Mouse (Mus musculus): Measurements from ENCODE around the gene Arhgdig. TPM values are rescaled to one million over a fixed set of nuclear protein-coding genes. Genes with fewer than 3 reads are reported as not detected.

The Arhgdig gene
- 14.4 and 15.3 TPM in 2 replicates for polyA plus RNA-seq (2015; fragmentation: Nextera tagmentation; extraction: Ambion mirVana)

DNA sequence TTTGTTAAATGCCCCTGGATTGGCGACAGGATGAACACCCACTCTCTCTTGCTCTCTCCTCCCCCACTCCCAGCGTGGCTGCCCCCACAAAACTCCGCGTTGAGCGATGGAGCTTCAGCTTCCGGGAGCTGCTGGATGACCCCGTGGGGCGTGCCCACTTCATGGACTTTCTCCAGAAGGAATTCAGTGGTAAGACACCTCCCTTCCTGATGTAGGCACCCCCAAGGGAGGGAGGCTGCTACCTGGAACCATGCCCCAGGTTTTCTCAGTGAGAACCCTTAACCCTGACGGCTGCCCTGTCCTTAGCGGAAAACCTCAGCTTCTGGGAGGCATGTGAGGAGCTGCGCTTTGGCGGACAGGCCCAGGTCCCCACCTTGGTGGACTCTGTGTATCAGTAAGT, at the start of gene Arhgdig:
TSS of gene Arhgdig (minus strand) at position 101 of the 400 bp plus-strand sequence.
- ATAC-seq (ENCODE audit: insufficient read depth), result no peak
- 84% methylated on average over 12 of the region's 12 CpGs for WGBS (ENCODE audit: insufficient replicate concordance)
- no peak within 1 kb of the TSS for H3K4me3 ChIP-seq (replicated peaks)
- H3K9me3 ChIP-seq (replicated peaks), result no peaks in the 10 kb centered on the region
- no peaks in the 10 kb centered on the region for H3K36me3 ChIP-seq (replicated peaks)
- peaks cover 11% of the 10 kb centered on the region for H3K4me1 ChIP-seq (replicated peaks)
- H3K27ac ChIP-seq (replicated peaks), result no peak within 1 kb of the TSS
- H3K27me3 ChIP-seq, result peaks cover 55% of the 10 kb centered on the region
- no peak within 1 kb of the TSS for H3K4me2 ChIP-seq
- H3K9ac ChIP-seq, result no peak within 1 kb of the TSS

- 89% methylated on average over 7 of the region's 7 CpGs for WGBS (ENCODE audit: insufficient replicate concordance)
- Histone ChIP-seq H3K4me1 (replicated peaks) (peaks cover 24% of the 10 kb centered on the region), H3K27ac (replicated peaks) (no peak overlapping the region), H3K9me3 (replicated peaks) (no peaks in the 10 kb centered on the region), H3K27me3 (no peaks in the 10 kb centered on the region), H3K4me3 (replicated peaks) (no peak overlapping the region), H3K9ac (no peak overlapping the region), H3K36me3 (replicated peaks) (peaks cover 41% of the 10 kb centered on the region), H3K4me2 (no peak overlapping the region)
- ATAC-seq (ENCODE audit: insufficient read depth), result no peak
These were observed 47.7 kb upstream of the Arhgdig start for GRCm38 (mm10) chr17:26255313-26255712.

DNA sequence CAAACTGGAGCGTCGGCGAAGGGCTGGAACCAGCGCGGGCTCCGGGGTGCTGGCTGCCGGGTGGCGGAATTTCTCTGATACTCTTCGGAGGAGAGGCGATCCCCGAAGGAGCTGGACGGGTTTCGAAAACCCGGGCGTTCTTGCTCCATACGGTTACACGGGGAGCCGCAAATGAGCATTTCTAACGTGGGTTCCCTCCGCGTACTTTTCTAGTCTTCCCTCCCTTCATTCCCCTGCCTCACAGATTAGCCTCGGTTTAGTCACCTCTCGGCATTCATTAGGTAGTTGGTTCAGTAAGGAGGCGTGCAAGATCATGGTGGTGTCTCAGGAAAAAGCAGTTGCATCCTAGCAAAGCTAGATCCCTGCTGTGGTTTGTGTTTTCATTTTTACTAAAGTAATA, 45.8 kb upstream of the Arhgdig start:
- Histone ChIP-seq H3K27ac (replicated peaks) (peak overlapping the region; percentile 97), H3K9ac (peak overlapping the region; percentile 93), H3K4me1 (replicated peaks) (peaks cover 24% of the 10 kb centered on the region), H3K36me3 (replicated peaks) (peaks cover 24% of the 10 kb centered on the region), H3K4me3 (replicated peaks) (peak overlapping the region; percentile 93), H3K4me2 (peak overlapping the region; percentile 74), H3K27me3 (no peaks in the 10 kb centered on the region), H3K9me3 (replicated peaks) (no peaks in the 10 kb centered on the region)
- ATAC-seq (ENCODE audit: insufficient read depth), result no peak
- 0% methylated on average over 24 of the region's 24 CpGs for WGBS (ENCODE audit: insufficient replicate concordance)

- peaks cover 17% of the 10 kb centered on the region for H3K36me3 ChIP-seq (replicated peaks)
- H3K4me3 ChIP-seq (replicated peaks), result peak within 1 kb of the TSS; percentile 93
- WGBS (ENCODE audit: insufficient replicate concordance), result under 1% methylated on average over 43 of the region's 43 CpGs
- ATAC-seq (ENCODE audit: insufficient read depth), result peak; percentile 96
- H3K27me3 ChIP-seq, result no peaks in the 10 kb centered on the region
- no peaks in the 10 kb centered on the region for H3K9me3 ChIP-seq (replicated peaks)
- H3K9ac ChIP-seq, result peak within 1 kb of the TSS; percentile 93
- peak within 1 kb of the TSS; percentile 97 for H3K27ac ChIP-seq (replicated peaks)
- peaks cover 24% of the 10 kb centered on the region for H3K4me1 ChIP-seq (replicated peaks)
- peak within 1 kb of the TSS; percentile 74 for H3K4me2 ChIP-seq
These were observed 45.1 kb upstream of the Arhgdig start, which contains the start of gene Luc7l for GRCm38 (mm10) chr17:26252539-26253251. Luc7l (plus strand) TSS chr17:26252896.

GRCm38 (mm10) chr17:26251886-26252538, 44.4 kb upstream of the Arhgdig start:
- WGBS (ENCODE audit: insufficient replicate concordance), result 50% methylated on average over 4 of the region's 4 CpGs

GRCm38 (mm10) chr17:26244101-26244841, 36.7 kb upstream of the Arhgdig start, which contains the start of gene Fam234a:
Fam234a (minus strand) TSS chr17:26244242.
- Histone ChIP-seq H3K9me3 (replicated peaks) (no peaks in the 10 kb centered on the region), H3K27me3 (no peaks in the 10 kb centered on the region), H3K4me2 (peak within 1 kb of the TSS; percentile 98), H3K4me1 (replicated peaks) (peaks cover 49% of the 10 kb centered on the region), H3K27ac (replicated peaks) (peak within 1 kb of the TSS; percentile 78), H3K4me3 (replicated peaks) (peak within 1 kb of the TSS; percentile 71), H3K9ac (peak within 1 kb of the TSS; percentile 63), H3K36me3 (replicated peaks) (no peaks in the 10 kb centered on the region)
- WGBS (ENCODE audit: insufficient replicate concordance), result 5% methylated on average over 33 of the region's 33 CpGs
- peak; percentile 94 for ATAC-seq (ENCODE audit: insufficient read depth)

More at GRCm38 (mm10) chr17:26251886-26252538, 44.4 kb upstream of the Arhgdig start:
- Histone ChIP-seq H3K4me3 (replicated peaks) (peak overlapping the region; percentile 93), H3K4me1 (replicated peaks) (peaks cover 24% of the 10 kb centered on the region), H3K9ac (peak overlapping the region; percentile 44; the same call in 1 of the 2 replicates), H3K27me3 (no peaks in the 10 kb centered on the region), H3K9me3 (replicated peaks) (no peaks in the 10 kb centered on the region), H3K4me2 (peak overlapping the region; percentile 74), H3K27ac (replicated peaks) (peak overlapping the region; percentile 97), H3K36me3 (replicated peaks) (peaks cover 10% of the 10 kb centered on the region)
- ATAC-seq (ENCODE audit: insufficient read depth), result no peak

- Histone ChIP-seq H3K27ac (replicated peaks) (peak overlapping the region; percentile 78), H3K4me3 (replicated peaks) (peak overlapping the region; percentile 71), H3K4me2 (peak overlapping the region; percentile 98), H3K9ac (peak overlapping the region; percentile 63), H3K27me3 (no peaks in the 10 kb centered on the region), H3K4me1 (replicated peaks) (peaks cover 54% of the 10 kb centered on the region), H3K36me3 (replicated peaks) (no peaks in the 10 kb centered on the region), H3K9me3 (replicated peaks) (no peaks in the 10 kb centered on the region)
- under 1% methylated on average over 32 of the region's 32 CpGs for WGBS (ENCODE audit: insufficient replicate concordance)
- ATAC-seq (ENCODE audit: insufficient read depth), result peak; percentile 70
These were observed 36.0 kb upstream of the Arhgdig start for GRCm38 (mm10) chr17:26243471-26244100.

DNA sequence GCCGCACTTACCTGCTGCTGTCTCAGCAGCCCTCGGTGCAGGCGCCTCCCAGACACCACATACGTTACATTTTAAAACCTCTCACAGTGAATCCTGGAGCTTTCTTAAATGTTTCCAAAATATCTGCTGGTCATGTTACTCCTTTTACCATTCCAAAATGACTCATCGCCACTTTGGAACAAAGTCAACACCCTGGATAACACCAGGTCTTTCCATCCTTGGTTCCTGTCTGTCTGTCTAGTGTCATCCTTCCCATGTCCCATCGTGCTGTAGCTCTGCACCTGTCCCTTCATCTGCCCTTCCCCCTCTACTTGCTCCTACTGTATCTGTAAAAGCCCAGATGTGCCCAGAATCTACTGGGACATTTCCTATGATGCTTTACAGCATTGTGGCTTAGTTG, 33.4 kb upstream of the Arhgdig start:
- Histone ChIP-seq H3K27me3 (no peaks in the 10 kb centered on the region), H3K36me3 (replicated peaks) (no peaks in the 10 kb centered on the region), H3K4me2 (no peak overlapping the region), H3K4me1 (replicated peaks) (peaks cover 76% of the 10 kb centered on the region), H3K4me3 (replicated peaks) (no peak overlapping the region), H3K9me3 (replicated peaks) (no peaks in the 10 kb centered on the region), H3K27ac (replicated peaks) (peak overlapping the region; percentile 51; the same call in 1 of the 2 replicates), H3K9ac (no peak overlapping the region)
- 66% methylated on average over 6 of the region's 6 CpGs for WGBS (ENCODE audit: insufficient replicate concordance)
- ATAC-seq (ENCODE audit: insufficient read depth), result no peak

DNA sequence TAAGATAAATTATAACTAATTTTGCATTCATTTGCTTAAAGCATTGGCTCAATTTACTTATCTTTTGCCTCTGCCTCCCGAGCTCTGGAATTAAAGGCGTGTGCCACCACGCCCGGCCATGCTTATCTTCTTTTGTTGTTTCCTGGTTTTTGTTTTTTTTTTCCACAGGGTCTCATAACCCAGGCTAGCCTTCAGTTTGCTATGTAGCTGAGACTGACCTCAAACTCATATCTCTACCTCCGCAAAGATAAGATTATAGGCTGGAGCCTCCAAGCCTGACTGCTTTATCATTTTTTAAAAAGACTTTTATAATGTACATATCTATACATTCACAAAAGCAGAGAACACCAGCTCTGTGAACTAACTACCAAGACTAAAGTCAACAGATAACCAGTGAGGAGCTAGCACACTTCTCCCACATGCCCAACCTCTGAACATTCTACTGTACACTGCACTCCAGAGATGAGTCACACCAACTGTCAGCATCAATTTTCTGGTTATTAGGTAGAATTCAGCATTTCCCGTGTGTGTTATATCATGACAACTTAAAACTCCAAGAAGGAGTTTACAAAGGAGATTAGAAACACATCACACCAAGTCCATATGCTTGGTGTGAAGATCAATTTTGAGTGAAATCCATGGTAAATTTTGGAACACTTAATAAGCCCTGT, 32.7 kb upstream of the Arhgdig start:
- Histone ChIP-seq H3K4me2 (peak overlapping the region; percentile 14), H3K36me3 (replicated peaks) (no peaks in the 10 kb centered on the region), H3K4me1 (replicated peaks) (peaks cover 83% of the 10 kb centered on the region), H3K9me3 (replicated peaks) (no peaks in the 10 kb centered on the region), H3K27me3 (no peaks in the 10 kb centered on the region), H3K27ac (replicated peaks) (peak overlapping the region; percentile 51; the same call in 1 of the 2 replicates), H3K9ac (no peak overlapping the region), H3K4me3 (replicated peaks) (no peak overlapping the region)
- ATAC-seq (ENCODE audit: insufficient read depth), result no peak
- 19% methylated on average over 6 of the region's 6 CpGs for WGBS (ENCODE audit: insufficient replicate concordance)

- peaks cover 88% of the 10 kb centered on the region for H3K4me1 ChIP-seq (replicated peaks)
- peak overlapping the region; percentile 14 for H3K4me2 ChIP-seq
- H3K9me3 ChIP-seq (replicated peaks), result no peaks in the 10 kb centered on the region
- no peak overlapping the region for H3K4me3 ChIP-seq (replicated peaks)
- H3K9ac ChIP-seq, result no peak overlapping the region
- peak overlapping the region; percentile 22; the same call in 1 of the 2 replicates for H3K27ac ChIP-seq (replicated peaks)
- 41% methylated on average over 2 of the region's 2 CpGs for WGBS (ENCODE audit: insufficient replicate concordance)
- H3K36me3 ChIP-seq (replicated peaks), result no peaks in the 10 kb centered on the region
- H3K27me3 ChIP-seq, result no peaks in the 10 kb centered on the region
- ATAC-seq (ENCODE audit: insufficient read depth), result no peak
These were observed 32.0 kb upstream of the Arhgdig start for GRCm38 (mm10) chr17:26239551-26239950.
